Comparison of ENCODE assay signal across 27 mouse cellular contexts in the genomic region with DNA sequence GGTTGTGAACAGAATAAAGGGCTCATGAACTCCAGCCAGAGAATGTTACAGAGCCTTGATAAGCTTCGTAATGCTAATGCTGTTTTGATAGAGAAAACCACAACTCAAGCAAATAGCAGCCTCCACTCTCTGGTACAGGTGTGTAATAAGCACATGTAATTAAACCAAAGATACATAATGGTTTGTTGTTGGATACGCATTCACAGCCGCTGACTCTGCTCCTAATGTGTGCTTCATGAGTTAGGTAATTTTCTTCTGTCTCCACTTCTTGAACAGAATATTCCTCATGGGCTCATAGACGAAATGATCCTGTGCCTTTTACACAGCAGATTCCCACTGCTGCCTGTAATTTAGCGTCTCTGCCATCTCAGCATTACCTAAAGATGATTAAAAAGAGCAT.
DNase-seq lines count a peak whose midpoint lies in the region; ATAC-seq lines count a peak whose summit lies in the region.
"Had no signal": no experiment of that assay in that cellular context is flagged by ENCODE, and none has a peak within 500 bp of the region (broad histone marks: within the 10 kb centered on the region; RNA-seq: fewer than 3 reads in every experiment).

No protein-coding gene starts in this region.

- no peak overlapping the region for H3K9ac ChIP-seq in heart, embryonic 15.5 days
- no peak overlapping the region for H3K9ac ChIP-seq in hindbrain, embryonic 15.5 days
- H3K9ac ChIP-seq in hindbrain, embryonic 12.5 days: no peak overlapping the region
- H3K9ac ChIP-seq in neural tube, embryonic 13.5 days: no peak overlapping the region
- H3K9ac ChIP-seq: embryonic facial prominence, embryonic 12.5 days; embryonic facial prominence, embryonic 15.5 days; forebrain, postnatal 0 days had no signal

- no peaks in the 10 kb centered on the region; the same call in 1 of the 2 replicates for H3K9me3 ChIP-seq in heart, embryonic 15.5 days (replicated peaks)
- no peaks in the 10 kb centered on the region for H3K9me3 ChIP-seq in hindbrain, embryonic 15.5 days
- H3K9me3 ChIP-seq in hindbrain, embryonic 12.5 days (replicated peaks): no peaks in the 10 kb centered on the region
- no peaks in the 10 kb centered on the region for H3K9me3 ChIP-seq in neural tube, embryonic 13.5 days
- H3K9me3 ChIP-seq: embryonic facial prominence, embryonic 12.5 days; embryonic facial prominence, embryonic 15.5 days; G1E; heart, embryonic 10.5 days had no signal

- H3K27ac ChIP-seq in heart, embryonic 15.5 days: peak overlapping the region; percentile 42; the same call in 1 of the 2 replicates
- no peak overlapping the region for H3K27ac ChIP-seq in hindbrain, embryonic 15.5 days (replicated peaks)
- H3K27ac ChIP-seq in hindbrain, embryonic 12.5 days: no peak overlapping the region
- no peak overlapping the region for H3K27ac ChIP-seq in neural tube, embryonic 13.5 days (replicated peaks)
- H3K27ac ChIP-seq: embryonic facial prominence, embryonic 12.5 days; embryonic facial prominence, embryonic 15.5 days; gastrocnemius, adult 2 months; heart, adult 2 months; heart, embryonic 10.5 days had no signal

- 72% methylated on average over 5 of the region's 5 CpGs for WGBS in heart, embryonic 15.5 days
- WGBS in hindbrain, embryonic 15.5 days: 63% methylated on average over 5 of the region's 5 CpGs
- 82% methylated on average over 5 of the region's 5 CpGs for WGBS in hindbrain, embryonic 12.5 days
- WGBS in neural tube, embryonic 13.5 days: 53% methylated on average over 5 of the region's 5 CpGs

- no peak overlapping the region for H3K4me2 ChIP-seq in heart, embryonic 15.5 days
- H3K4me2 ChIP-seq in hindbrain, embryonic 15.5 days: no peak overlapping the region
- no peak overlapping the region for H3K4me2 ChIP-seq in hindbrain, embryonic 12.5 days (replicated peaks)
- no peak overlapping the region for H3K4me2 ChIP-seq in neural tube, embryonic 13.5 days
- H3K4me2 ChIP-seq: embryonic facial prominence, embryonic 12.5 days; embryonic facial prominence, embryonic 15.5 days had no signal

- 0 out of 2 replicates have a peak, but pooled peaks cover 4% of the 10 kb centered on the region for H3K4me1 ChIP-seq in heart, embryonic 15.5 days (replicated peaks)
- 0 out of 2 replicates have a peak, but pooled peaks cover 3% of the 10 kb centered on the region for H3K4me1 ChIP-seq in hindbrain, embryonic 15.5 days (replicated peaks)
- no peaks in the 10 kb centered on the region for H3K4me1 ChIP-seq in hindbrain, embryonic 12.5 days
- H3K4me1 ChIP-seq in neural tube, embryonic 13.5 days (replicated peaks): peaks cover 9% of the 10 kb centered on the region
- H3K4me1 ChIP-seq: embryonic facial prominence, embryonic 12.5 days; embryonic facial prominence, embryonic 15.5 days; heart, embryonic 10.5 days had no signal

- no peak for ATAC-seq in heart, embryonic 15.5 days (replicated peaks; ENCODE audit: insufficient number of reproducible peaks, insufficient read depth, low FRiP score, low read depth)
- ATAC-seq in hindbrain, embryonic 15.5 days (ENCODE audit: low FRiP score, low read depth): peak; percentile 65; the same call in 1 of the 2 replicates
- no peak for ATAC-seq in hindbrain, embryonic 12.5 days (ENCODE audit: low FRiP score)
- ATAC-seq in neural tube, embryonic 13.5 days (ENCODE audit: low read depth): peak; percentile 67
- ATAC-seq: forebrain, embryonic 14.5 days; forebrain, postnatal 0 days; intestine, postnatal 0 days; Patski had no signal

- no peaks in the 10 kb centered on the region for H3K27me3 ChIP-seq in heart, embryonic 15.5 days
- H3K27me3 ChIP-seq in hindbrain, embryonic 15.5 days: no peaks in the 10 kb centered on the region
- H3K27me3 ChIP-seq in hindbrain, embryonic 12.5 days: no peaks in the 10 kb centered on the region
- peaks cover 32% of the 10 kb centered on the region for H3K27me3 ChIP-seq in neural tube, embryonic 13.5 days
- H3K27me3 ChIP-seq: CH12.LX; embryonic facial prominence, embryonic 12.5 days; embryonic facial prominence, embryonic 15.5 days had no signal

- H3K36me3 ChIP-seq in heart, embryonic 15.5 days: no peaks in the 10 kb centered on the region
- H3K36me3 ChIP-seq in hindbrain, embryonic 15.5 days: no peaks in the 10 kb centered on the region
- no peaks in the 10 kb centered on the region for H3K36me3 ChIP-seq in hindbrain, embryonic 12.5 days
- H3K36me3 ChIP-seq in neural tube, embryonic 13.5 days: no peaks in the 10 kb centered on the region
- H3K36me3 ChIP-seq: embryonic facial prominence, embryonic 12.5 days; embryonic facial prominence, embryonic 15.5 days; G1E; heart, embryonic 10.5 days had no signal

- no peak overlapping the region for H3K4me3 ChIP-seq in heart, embryonic 15.5 days
- H3K4me3 ChIP-seq in hindbrain, embryonic 15.5 days: no peak overlapping the region
- H3K4me3 ChIP-seq in hindbrain, embryonic 12.5 days: no peak overlapping the region
- H3K4me3 ChIP-seq in neural tube, embryonic 13.5 days: no peak overlapping the region
- H3K4me3 ChIP-seq: embryonic facial prominence, embryonic 12.5 days; embryonic facial prominence, embryonic 15.5 days; gastrocnemius, adult 2 months; heart, adult 2 months; heart, embryonic 10.5 days had no signal

- no peak for DNase-seq in heart, postnatal 4 days
- no peak for DNase-seq in neural tube, embryonic 10.5 days (ENCODE audit: extremely low spot score, low spot score)
- no peak for DNase-seq in right cerebral cortex, postnatal 25 days
- DNase-seq: adrenal gland, postnatal 10 days; adrenal gland, postnatal 36 days; B cell, adult 2 months; cerebellum, adult 11 months; cerebellum, adult 2 months; cerebellum, adult 9-11 months; cerebellum, postnatal 25 days; forebrain, postnatal 0 days; gastrocnemius, adult 2 months; gastrocnemius, postnatal 14 days; heart, adult 2 months; heart, postnatal 14 days had no signal

Comparison
In these comparisons a context has a peak if more than half of its experiments do, and no peak if none do; other contexts are left out.
1. ATAC-seq: peak in hindbrain, embryonic 15.5 days (single experiment) and neural tube, embryonic 13.5 days (single experiment); none in heart, embryonic 15.5 days (single experiment) and hindbrain, embryonic 12.5 days (single experiment).